Mouse (Mus musculus): ENCODE data around the gene Pde7b.

GRCm38 (mm10) chr10:20747229-20747628 is 22.4 kb upstream of the Pde7b start:
- no peak for TF ChIP-seq EP300 (optimal IDR thresholded peaks at IDR 0.05)
- TF ChIP-seq CTCF (IDR thresholded peaks at IDR 0.05; ENCODE audit: low read depth): no peak
